Mouse (Mus musculus) brown adipose tissue, adult 24 weeks (tissue): ENCODE measurements around the gene Hs2st1. TPM values are rescaled to one million over a fixed set of nuclear protein-coding genes. Genes with fewer than 3 reads are reported as not detected.

Experiments
- H3K27ac ChIP-seq: fragments of 200-500 bp; replicated peaks from 2 replicates; pipeline ENCODE4 v1.5.1; 2012; ENCODE audit warnings: low read depth, mild to moderate bottlenecking, low read length
- H3K4me1 ChIP-seq: fragments of 200-500 bp; 2 replicates; pipeline ENCODE4 v1.6.1; 2012; ENCODE audit warnings: low read length, mixed read lengths; ENCODE audit not compliant: control insufficient read depth, insufficient read depth, insufficient read length
- H3K4me3 ChIP-seq: fragments of 200-500 bp; 2 replicates; pipeline ENCODE4 v1.5.1; 2012; ENCODE audit warnings: low read depth, mild to moderate bottlenecking, low read length, moderate library complexity; ENCODE audit not compliant: insufficient read depth
- polyA plus RNA-seq: library from polyadenylated mRNA; stranded (reverse); fragments of >200 nt; gene quantifications from 2 replicates; pipeline ENCODE4 v1.2.4, GENCODE M21; 2012; ENCODE audit not compliant: missing spikeins, insufficient read depth, insufficient read length

Gene Hs2st1
- polyA plus RNA-seq, 1 experiment: 7.7 TPM

DNA sequence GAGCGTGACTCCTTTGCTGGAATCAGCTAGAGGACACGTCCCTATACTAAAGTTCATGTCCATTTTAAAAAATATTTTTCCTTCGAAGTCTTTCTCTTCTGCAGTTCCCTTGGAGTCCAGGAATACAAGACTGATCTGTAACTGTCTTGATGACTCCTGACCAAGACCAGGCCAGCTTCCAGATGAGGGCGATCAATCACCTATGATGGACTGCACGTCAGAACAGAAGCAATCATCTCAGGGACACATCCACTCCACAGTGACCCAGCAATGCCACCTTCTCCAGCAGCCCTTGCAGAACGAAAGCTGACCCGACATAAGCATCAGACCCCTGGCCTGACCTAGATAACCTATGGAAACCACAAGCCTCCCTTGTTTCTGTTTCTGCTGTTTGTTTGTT, 54.7 kb downstream of the Hs2st1 start:
- H3K27ac ChIP-seq: no peak overlapping the region
- no peaks in the 10 kb centered on the region for H3K4me1 ChIP-seq
- no peak overlapping the region for H3K4me3 ChIP-seq

DNA sequence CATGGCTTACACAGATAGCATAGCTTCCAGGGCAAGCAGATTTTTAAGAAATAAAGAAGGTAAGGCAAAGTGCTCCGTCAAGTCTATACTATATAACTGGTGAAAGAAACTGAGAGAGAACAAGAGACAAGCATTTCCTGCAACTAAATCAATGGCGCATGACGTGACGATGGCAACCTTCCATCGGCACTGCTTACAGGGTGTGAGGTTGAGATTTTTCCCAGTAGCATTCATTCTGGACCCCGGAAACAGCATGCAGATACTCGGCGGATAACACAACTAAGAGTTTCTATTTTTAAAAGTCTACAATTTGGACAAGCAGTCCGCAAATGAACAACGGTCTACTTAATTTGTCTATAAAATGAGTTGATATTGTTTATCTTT, 55.9 kb downstream of the Hs2st1 start:
- Histone ChIP-seq H3K27ac (no peak overlapping the region), H3K4me3 (no peak overlapping the region)

DNA sequence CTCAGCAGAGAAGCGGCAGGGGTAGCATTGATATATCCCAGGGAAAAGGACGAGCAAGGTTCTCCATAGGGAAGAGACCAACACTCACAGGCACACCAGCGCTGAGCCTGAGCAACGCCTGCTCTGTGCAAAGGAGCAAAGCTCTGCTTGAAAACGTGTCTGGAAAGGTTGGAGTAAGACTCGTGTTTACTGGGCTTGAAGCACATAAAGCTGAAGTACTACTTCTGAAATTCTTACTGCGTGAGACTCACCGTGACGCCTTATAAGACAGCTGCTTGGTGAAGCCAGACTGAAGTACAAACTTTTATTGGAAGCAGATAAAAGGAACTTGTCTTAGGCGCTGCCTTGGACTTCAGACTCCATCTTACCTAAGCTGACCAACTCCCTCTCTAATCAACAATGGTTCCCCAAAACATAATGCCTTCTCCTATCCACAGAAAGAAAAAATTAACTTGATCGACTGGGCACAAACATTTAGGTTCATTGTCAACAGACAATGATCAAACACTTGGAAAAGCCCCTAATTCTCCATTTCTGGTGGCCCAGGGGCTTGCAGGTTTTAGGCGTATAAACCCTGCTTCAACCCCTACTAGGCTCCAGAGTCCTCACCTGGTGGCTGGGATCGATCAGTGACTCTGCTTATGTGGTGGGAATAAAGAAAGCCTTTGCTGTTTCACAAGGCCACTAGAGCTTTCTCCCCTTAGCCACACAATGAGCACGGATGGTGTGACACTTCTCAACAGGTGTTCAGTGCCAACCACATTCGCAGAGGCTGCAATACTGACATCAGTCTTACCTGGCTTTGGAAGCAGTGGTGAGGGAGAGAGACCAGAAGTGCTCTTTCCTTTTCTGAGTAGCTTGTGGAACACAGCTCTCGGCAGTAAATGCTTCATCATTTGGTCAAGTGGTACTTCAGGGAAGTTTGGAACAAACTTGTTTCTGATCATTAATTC, 56.5 kb downstream of the Hs2st1 start:
- Histone ChIP-seq H3K4me1 (no peaks in the 10 kb centered on the region), H3K27ac (no peak overlapping the region)

More for the DNA sequence above, 55.9 kb downstream of the Hs2st1 start:
- no peaks in the 10 kb centered on the region for H3K4me1 ChIP-seq

DNA sequence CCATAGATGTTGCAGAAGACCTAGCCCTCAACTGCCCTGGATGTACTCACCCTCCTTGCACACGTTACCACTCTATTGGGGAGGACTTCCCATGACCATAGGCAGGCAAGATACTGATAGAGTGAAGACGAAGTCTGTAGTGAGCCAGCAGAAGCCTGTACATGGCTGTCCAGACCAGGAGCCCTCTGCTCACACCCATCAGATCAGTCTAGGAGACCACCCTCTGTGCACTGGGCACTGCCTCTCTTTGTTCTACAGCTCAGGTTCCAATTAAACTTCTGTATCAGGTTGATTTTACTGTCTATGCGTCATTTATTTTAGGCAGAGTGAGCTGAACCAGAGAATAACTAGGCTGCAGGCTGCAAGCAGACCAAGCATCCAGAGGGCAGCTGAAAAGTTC, 59.3 kb downstream of the Hs2st1 start:
- peaks cover 3% of the 10 kb centered on the region for H3K4me1 ChIP-seq
- no peak overlapping the region for H3K4me3 ChIP-seq
- no peak overlapping the region for H3K27ac ChIP-seq

More for the DNA sequence above, 56.5 kb downstream of the Hs2st1 start:
- no peak overlapping the region for H3K4me3 ChIP-seq

DNA sequence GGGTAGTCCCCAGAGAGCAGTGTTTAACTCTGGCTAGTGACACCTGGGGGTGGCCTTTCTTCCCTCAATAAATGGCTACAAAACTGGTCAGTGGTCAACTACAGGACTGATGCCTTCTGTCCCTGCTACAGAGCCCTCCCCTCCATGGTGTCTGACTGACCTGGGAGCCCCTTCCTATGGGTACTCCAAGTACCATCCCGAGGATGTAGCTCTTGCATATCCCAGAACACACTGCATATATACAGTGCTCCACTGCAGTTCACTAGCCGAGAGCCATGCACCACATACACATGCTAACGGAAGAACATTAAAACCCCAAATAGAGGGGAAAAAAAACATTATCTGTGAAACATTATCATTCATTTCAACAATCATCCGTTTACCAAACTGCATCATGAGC, 61.6 kb downstream of the Hs2st1 start:
- Histone ChIP-seq H3K4me3 (no peak overlapping the region), H3K27ac (no peak overlapping the region), H3K4me1 (peaks cover 3% of the 10 kb centered on the region)

DNA sequence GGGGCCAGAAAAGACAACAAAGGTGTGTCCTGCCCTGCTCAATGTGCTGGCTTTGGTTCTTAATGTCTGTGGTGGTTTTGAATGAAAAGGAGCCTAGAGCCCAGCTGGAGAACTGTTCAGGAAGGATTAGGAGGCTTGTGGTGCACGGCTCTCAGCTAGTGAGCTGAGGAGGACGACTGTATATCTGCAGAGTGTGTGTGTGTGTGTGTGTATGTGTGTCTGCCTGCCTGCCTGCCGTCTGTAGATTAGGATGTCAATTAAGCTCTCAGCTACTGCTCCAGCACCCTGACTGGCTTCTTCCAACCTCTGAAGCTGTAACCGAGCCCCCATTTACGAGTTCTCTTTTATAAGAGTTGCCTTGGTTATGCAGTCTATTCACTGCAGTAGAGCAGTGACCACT, 62.1 kb downstream of the Hs2st1 start:
- H3K4me3 ChIP-seq: no peak overlapping the region
- no peak overlapping the region for H3K27ac ChIP-seq
- peaks cover 3% of the 10 kb centered on the region for H3K4me1 ChIP-seq

DNA sequence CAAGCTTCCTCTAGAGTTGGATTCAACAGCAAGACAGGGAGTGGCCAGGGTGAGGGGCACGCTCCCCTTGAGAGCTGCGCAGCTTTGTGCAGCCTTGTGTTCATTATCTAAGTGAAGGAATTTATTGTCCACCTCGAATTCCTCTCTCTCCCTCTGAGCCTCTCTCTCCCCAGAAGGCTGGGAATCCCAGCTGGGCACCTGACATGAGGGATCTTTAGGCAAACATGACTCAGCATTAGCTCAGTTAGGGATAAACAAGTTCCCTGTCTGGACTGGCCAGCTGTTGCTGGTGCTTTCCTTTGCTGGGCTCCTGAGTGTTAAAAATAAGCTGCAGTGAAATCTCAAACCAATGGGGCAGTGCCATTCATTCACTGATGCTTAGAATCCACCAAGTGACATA, 63.8 kb downstream of the Hs2st1 start:
- Histone ChIP-seq H3K27ac (no peak overlapping the region), H3K4me1 (peaks cover 3% of the 10 kb centered on the region), H3K4me3 (no peak overlapping the region)

DNA sequence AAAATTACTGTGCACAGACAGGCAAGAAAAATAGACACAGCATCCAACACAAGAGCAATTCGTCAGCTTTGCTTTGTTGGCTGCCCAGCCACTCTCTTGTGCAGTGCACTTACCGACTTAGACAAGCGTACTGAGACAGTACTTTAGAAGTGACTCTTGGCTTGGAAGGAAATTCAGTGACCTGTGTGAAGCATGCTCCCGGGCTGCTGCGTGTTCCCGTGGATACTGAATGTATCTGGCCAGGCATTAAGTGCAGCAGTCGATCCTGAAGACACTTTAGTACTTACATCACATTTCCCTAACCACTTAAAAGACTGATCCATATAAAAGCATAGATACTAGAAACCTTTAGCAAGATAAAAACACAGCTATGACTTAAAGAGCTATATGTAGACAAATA, 68.1 kb downstream of the Hs2st1 start:
- Histone ChIP-seq H3K4me1 (peaks cover 3% of the 10 kb centered on the region), H3K27ac (no peak overlapping the region), H3K4me3 (no peak overlapping the region)

DNA sequence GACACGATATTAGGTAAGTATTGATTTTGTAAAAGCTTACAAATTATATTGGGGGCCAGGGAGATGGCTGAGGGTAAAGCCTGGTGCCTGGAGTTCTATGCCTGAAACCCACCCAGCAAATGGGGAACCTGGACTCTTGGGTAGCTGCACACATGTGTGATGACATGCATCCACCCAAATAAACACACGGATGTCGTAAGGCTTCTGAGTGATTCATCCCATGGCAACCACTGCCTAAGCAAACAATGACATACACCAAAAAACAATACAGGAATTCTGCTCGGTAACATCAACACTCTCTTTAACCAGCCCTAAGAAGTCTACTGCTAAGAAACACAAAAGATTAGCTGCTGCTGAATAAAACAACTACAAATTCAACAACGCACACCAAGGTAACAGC, 73.2 kb downstream of the Hs2st1 start:
- Histone ChIP-seq H3K4me1 (no peaks in the 10 kb centered on the region), H3K27ac (no peak overlapping the region), H3K4me3 (no peak overlapping the region)

DNA sequence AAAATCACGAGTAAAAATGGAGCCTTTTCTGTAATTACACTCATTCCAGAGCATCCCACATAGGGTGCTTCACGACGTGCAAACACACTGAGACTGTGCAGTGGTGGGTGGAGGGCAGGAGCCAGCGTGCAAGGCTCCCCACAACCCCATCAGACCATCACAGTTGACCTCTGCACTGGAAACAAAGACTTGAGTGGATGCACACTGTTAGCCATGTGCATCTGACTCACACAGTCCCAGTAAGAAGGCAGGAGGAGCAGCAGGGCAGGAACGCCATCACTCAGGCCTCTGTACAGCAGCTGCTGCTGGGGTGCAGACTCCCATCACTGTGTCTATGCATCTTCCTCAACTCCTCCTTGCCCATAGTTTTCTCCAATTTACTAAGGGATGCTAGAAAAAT, 75.1 kb downstream of the Hs2st1 start:
- H3K4me3 ChIP-seq: no peak overlapping the region
- H3K4me1 ChIP-seq: no peaks in the 10 kb centered on the region
- H3K27ac ChIP-seq: no peak overlapping the region

DNA sequence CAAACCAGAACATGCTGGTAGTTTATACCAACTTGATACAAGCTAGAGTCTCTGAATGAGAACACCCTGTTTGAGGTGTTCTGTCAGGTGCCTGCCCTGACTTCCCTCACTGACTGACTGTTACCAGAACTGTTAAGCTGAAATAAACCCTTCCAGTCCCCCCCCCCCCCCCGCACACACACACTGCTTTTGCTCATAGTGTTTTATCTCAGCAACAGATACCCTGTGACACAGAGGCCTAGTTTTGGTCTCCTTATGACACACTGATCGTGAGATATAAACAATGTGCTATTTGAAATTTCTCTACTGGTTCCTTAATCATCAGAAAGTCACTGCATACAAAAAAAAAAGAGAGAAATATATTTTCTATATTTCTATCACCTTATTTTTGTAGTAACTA, 81.2 kb downstream of the Hs2st1 start:
- no peak overlapping the region for H3K27ac ChIP-seq
- H3K4me3 ChIP-seq: no peak overlapping the region
- H3K4me1 ChIP-seq: no peaks in the 10 kb centered on the region

DNA sequence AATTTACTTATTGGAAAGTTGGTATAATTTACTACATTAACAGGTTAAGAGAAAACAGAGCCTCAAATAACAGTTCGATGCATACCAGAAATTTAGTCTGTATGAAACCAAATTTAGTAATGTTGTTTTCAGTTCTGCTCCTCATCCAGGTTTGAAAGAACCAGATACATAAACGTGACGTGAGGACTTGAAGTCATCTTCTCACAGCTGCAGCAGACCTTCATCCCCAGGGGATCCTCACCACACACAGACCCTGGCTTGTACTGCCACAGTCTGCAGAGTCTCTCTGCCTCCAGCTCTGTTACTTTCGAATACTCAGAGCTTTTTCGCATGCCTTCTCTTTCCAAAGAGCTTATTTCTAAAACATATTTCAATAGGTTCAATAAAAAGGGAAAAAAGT, 89.4 kb downstream of the Hs2st1 start:
- Histone ChIP-seq H3K4me3 (no peak overlapping the region), H3K27ac (no peak overlapping the region), H3K4me1 (no peaks in the 10 kb centered on the region)

DNA sequence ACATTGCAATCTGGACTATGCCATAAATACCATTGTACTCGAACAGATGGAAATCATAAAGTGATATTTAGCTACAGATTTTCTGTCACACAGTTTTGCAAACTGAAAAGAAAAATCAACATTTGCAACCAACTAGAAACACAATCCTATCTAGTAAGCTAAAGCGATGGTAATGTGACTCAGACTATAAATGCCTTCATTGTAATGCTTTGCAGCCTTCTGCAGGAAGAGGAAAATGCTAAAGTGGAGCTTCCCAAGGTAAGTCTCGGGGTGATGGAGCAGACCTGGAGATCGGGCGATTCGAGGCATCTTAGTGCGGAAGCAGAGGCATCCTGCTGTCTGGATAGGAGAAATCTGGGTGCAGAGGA, 91.6 kb downstream of the Hs2st1 start:
- Histone ChIP-seq H3K4me3 (no peak overlapping the region), H3K4me1 (no peaks in the 10 kb centered on the region), H3K27ac (no peak overlapping the region)

DNA sequence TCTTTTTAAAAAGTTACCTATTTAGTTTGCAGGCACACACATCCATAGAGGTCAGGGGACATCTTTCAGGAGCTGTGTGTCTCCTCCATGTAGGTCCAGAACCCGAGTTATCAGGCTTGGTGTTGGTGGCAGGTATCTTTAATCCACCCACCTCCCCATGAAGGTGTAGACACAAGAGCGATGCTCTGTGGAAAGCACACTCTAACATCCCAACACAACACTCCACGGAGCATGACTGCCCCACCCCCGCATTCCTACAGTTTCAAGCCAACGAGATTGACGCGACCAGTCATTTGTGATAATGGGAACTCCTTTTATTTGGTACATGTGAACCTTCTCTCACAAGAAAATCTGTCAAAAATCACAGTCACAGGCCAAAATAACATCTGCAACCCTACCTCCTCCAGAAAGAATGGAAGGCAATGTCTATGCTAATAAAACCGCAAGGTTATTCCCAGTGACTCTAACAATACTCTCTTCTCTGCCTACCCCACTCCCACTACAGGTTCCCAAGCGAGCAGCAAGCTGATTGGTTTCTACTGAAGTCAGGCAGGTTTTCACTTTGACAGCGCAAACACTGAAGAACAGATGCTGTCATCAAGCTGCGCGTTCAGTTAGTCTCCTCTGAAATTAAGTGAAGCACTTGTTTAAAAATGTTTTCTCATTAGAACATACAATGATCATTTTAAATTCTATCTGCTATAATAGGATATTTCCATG, 92.1 kb downstream of the Hs2st1 start:
- Histone ChIP-seq H3K27ac (no peak overlapping the region), H3K4me3 (no peak overlapping the region), H3K4me1 (no peaks in the 10 kb centered on the region)

DNA sequence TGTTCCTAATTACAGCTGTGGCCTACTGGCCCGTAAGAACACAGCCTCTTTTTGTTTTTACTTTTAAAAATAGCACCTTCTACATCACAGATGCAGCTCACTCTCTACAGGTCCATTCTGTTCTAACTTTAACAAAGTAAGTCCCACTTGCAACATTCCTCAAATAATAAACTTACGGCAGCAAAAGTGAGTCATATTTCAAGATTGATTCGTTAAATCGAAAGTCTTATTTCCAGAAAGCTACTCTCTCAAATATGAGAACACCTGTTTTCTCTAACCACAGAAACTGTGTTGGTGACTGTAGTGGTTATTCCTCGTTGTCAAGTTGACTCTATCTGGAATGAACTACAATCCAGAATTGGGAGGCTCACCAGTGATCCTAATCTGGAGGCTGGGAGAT, 94.1 kb downstream of the Hs2st1 start:
- Histone ChIP-seq H3K4me3 (no peak overlapping the region), H3K27ac (no peak overlapping the region), H3K4me1 (no peaks in the 10 kb centered on the region)

DNA sequence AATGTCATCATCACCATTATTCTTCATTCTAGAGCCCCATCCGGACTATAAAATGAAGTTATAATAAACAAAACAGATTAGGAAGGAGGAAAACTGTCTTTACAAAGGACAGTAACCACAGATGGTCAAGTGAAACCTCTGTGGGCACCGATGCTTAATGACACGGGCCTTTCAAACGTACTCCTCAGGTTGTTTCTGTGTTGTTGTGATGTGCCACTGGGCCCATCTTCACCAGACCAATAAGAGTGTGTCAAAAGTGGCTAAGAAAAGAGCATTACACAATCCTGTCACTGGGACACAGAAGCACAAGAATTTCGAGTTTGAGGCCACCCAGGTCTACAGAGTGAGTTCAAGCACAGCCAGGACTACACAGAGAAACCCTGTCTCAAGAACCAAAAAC, 95.3 kb downstream of the Hs2st1 start:
- Histone ChIP-seq H3K27ac (no peak overlapping the region), H3K4me1 (no peaks in the 10 kb centered on the region), H3K4me3 (no peak overlapping the region)
